Mouse (Mus musculus): Measurements from ENCODE around the gene 1700010B08Rik.

DNA sequence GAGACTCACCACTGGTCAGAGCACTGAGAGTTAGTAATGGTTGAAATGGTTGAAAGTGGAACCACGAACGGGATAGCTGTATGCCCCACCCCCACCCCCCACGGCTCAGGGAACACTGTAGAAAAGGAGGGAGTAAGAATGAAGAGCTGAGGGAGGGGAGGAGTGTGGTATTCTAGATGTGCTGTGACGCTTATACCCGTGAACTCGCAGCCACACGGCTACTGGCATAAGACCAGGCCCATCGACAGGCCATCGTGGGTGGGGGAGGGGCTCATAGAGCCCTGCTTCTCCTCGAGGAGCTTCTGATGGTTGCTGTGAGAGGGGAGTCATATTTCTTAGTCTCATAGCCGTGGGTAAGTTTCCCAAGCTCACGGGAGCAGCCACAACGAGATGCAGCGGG is 5.2 kb downstream of the 1700010B08Rik start:
- TF ChIP-seq POLR2A (IDR thresholded peaks at IDR 0.05; ENCODE audit: borderline replicate concordance, insufficient read depth, low read length) (no peak), CTCF (IDR thresholded peaks at IDR 0.05; ENCODE audit: borderline replicate concordance, insufficient read depth, low read depth, low read length) (no peak)
